Mouse (Mus musculus) cortical plate, adult 2 months (tissue): ENCODE measurements around the gene Hes7.

Experiments used
- CTCF ChIP-seq: fragments of 200-500 bp; IDR thresholded peaks from 2 replicates; pipeline ENCODE4 v1.5.1; 2011; ENCODE audit warnings: mild to moderate bottlenecking, control low read depth, low read length; ENCODE audit not compliant: insufficient read depth; ENCODE audit errors: extremely low read depth
- POLR2A ChIP-seq: fragments of 200-500 bp; IDR thresholded peaks from 2 replicates; pipeline ENCODE4 v1.6.1; 2011; ENCODE audit warnings: mild to moderate bottlenecking, low read length, control low read depth; ENCODE audit not compliant: insufficient read depth; ENCODE audit errors: extremely low read depth

DNA sequence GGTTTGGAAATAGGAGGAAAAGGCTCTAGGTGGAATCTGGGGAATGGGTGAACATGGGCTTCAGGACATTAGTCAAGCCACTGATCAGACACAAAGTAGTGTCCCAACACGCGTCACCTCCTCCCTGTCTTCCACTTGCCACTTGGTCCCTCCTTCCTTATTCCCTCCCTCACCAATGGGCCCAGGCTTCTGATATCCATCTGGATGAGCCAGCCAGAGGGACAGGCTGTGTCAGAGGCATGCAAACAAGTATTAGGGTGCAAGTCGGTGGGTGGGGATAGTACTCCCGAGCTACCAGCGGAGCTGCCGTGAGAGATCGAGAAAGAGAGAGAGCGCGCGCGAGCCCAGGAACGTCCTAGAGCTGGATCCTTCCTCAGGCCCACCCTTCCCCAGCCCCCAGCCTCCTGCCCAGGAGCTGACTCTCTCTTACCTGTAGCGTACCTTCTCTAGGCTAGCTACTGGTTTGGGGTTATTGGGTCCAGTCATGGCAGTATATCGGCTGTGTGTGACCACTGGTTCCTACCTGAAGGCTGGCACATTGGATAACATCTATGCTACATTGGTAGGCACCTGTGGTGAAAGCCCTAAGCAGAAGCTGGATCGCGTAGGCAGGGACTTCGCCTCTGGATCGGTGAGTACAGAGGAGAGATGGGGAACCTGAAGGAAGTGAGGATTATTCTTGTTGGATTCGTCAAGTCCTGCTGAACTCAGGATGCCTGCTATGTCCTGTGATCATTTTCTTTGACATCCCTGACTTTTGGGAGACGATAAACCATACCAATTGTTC, 5.9 kb downstream of the Hes7 start:
- TF ChIP-seq POLR2A (no peak), CTCF (no peak)
